Mouse (Mus musculus) cortical plate, adult 2 months (tissue): ENCODE data around the gene Ptgfrn.

Experiments
- CTCF ChIP-seq: fragments of 200-500 bp; IDR thresholded peaks from 2 replicates; pipeline ENCODE4 v1.5.1; 2011; ENCODE audit warnings: mild to moderate bottlenecking, control low read depth, low read length; ENCODE audit not compliant: insufficient read depth; ENCODE audit errors: extremely low read depth
- POLR2A ChIP-seq: fragments of 200-500 bp; IDR thresholded peaks from 2 replicates; pipeline ENCODE4 v1.6.1; 2011; ENCODE audit warnings: mild to moderate bottlenecking, low read length, control low read depth; ENCODE audit not compliant: insufficient read depth; ENCODE audit errors: extremely low read depth

- no peak for TF ChIP-seq CTCF
- no peak for TF ChIP-seq POLR2A
These were observed 14.2 kb downstream of the Ptgfrn start for GRCm38 (mm10) chr3:101095761-101096449.
